Mouse (Mus musculus): ENCODE measurements around the gene Snap23. TPM values are rescaled to one million over a fixed set of nuclear protein-coding genes. Genes with fewer than 3 reads are reported as not detected.

Gene Snap23
- total and polyA plus RNA-seq, 3 experiments = 15.9 to 35.8 (median 23.0) TPM

GRCm38 (mm10) chr2:120643836-120644235 is 76.4 kb downstream of the Snap23 start:
- no peak for DNase-seq (ENCODE audit: extremely low read depth)
- Histone ChIP-seq H3K9ac (ENCODE audit: insufficient read depth, low read depth) (no peak overlapping the region), H3K27ac (ENCODE audit: insufficient read depth, low read depth) (no peak overlapping the region), H3K36me3 (replicated peaks in 1 of 2; ENCODE audit: control insufficient read depth in 1 of 2, insufficient read depth in 1 of 2, low read length in 1 of 2) (no peaks in the 10 kb centered on the region), H3K4me1 (ENCODE audit: control insufficient read depth in 1 of 2, insufficient read depth in 2 of 2) (peaks cover 0 to 3% of the 10 kb centered on the region in 2 experiments; a peak in 1 of 4 replicates), H3K9me3 (replicated peaks; ENCODE audit: low read length) (no peaks in the 10 kb centered on the region), H3K27me3 (replicated peaks) (no peaks in the 10 kb centered on the region), H3K79me2 (replicated peaks; ENCODE audit: control insufficient read depth, extremely low read depth, insufficient read depth, poor library complexity, severe bottlenecking) (no peaks in the 10 kb centered on the region), H3K4me2 (ENCODE audit: insufficient read depth, low read depth, poor library complexity, severe bottlenecking) (no peak overlapping the region), H3K4me3 (replicated peaks in 1 of 3; ENCODE audit: low read depth in 2 of 3, low read length in 2 of 3, poor library complexity in 1 of 3) (no peak overlapping the region)
- dilution Hi-C loops (cut with MboI; ENCODE audit: extremely low pct_ligation_motif_present, extremely low pct_unique_long_range_greater_than_20kb, low sequenced_read_pairs) = no loop called here
- TF ChIP-seq HCFC1 (IDR thresholded peaks at IDR 0.05; ENCODE audit: low read depth, low read length) = no peak
- no peak for TF ChIP-seq IRF4 (IDR thresholded peaks at IDR 0.05; ENCODE audit: low read depth, low read length)
- TF ChIP-seq KAT2A (IDR thresholded peaks at IDR 0.05; ENCODE audit: insufficient replicate concordance, low read length) = no peak
- no peak for TF ChIP-seq ZMIZ1 (IDR thresholded peaks at IDR 0.05; ENCODE audit: low read depth, low read length)
- no peak for TF ChIP-seq RCOR1 (conservative IDR thresholded peaks at IDR 0.05; ENCODE audit: low read depth, low read length)
- TF ChIP-seq MAX (IDR thresholded peaks at IDR 0.05; ENCODE audit: low read length) = no peak
- no peak for TF ChIP-seq RAD21 (IDR thresholded peaks at IDR 0.05; ENCODE audit: low read depth, low read length)
- TF ChIP-seq EP300 (IDR thresholded peaks at IDR 0.05; ENCODE audit: low read length) = no peak
- no peak for TF ChIP-seq TCF12 (IDR thresholded peaks at IDR 0.05; ENCODE audit: low read depth, low read length)
- no peak for TF ChIP-seq NRF1 (IDR thresholded peaks at IDR 0.05; ENCODE audit: low read depth, low read length)
- no peak for TF ChIP-seq SIN3A (IDR thresholded peaks at IDR 0.05; ENCODE audit: low read length)
- TF ChIP-seq GABPA (IDR thresholded peaks at IDR 0.05; ENCODE audit: insufficient replicate concordance, low read depth, low read length) = no peak
- no peak for TF ChIP-seq MAFK (IDR thresholded peaks at IDR 0.05; ENCODE audit: insufficient replicate concordance, low read length)
- TF ChIP-seq UBTF (IDR thresholded peaks at IDR 0.05; ENCODE audit: low read depth, low read length) = no peak
- TF ChIP-seq CTCF (conservative IDR thresholded peaks at IDR 0.05 in 1 of 2, IDR thresholded peaks at IDR 0.05 in 1 of 2; ENCODE audit: low read depth in 2 of 2, low read length in 2 of 2) = no peak
- TF ChIP-seq USF2 (conservative IDR thresholded peaks at IDR 0.05; ENCODE audit: low read depth, low read length) = no peak
- TF ChIP-seq MYC (IDR thresholded peaks at IDR 0.05; ENCODE audit: low read depth, low read length) = no peak
- TF ChIP-seq SMC3 (IDR thresholded peaks at IDR 0.05; ENCODE audit: low read depth, low read length) = no peak
- TF ChIP-seq MEF2A (IDR thresholded peaks at IDR 0.05; ENCODE audit: borderline replicate concordance, low read depth, low read length) = no peak
- in situ Hi-C loops (cut with MboI; ENCODE audit: low pct_ligation_motif_present, low pct_unique_long_range_greater_than_20kb, low sequenced_read_pairs) = no loop called here

- Histone ChIP-seq H3K9ac (ENCODE audit: insufficient read depth, low read depth) (no peak overlapping the region), H3K27ac (ENCODE audit: insufficient read depth, low read depth) (no peak overlapping the region), H3K27me3 (replicated peaks) (no peaks in the 10 kb centered on the region), H3K4me1 (ENCODE audit: control insufficient read depth in 1 of 2, insufficient read depth in 2 of 2) (peaks cover 0 to 3% of the 10 kb centered on the region in 2 experiments; a peak in 1 of 4 replicates), H3K4me3 (replicated peaks in 1 of 3; ENCODE audit: low read depth in 2 of 3, low read length in 2 of 3, poor library complexity in 1 of 3) (no peak overlapping the region), H3K36me3 (replicated peaks in 1 of 2; ENCODE audit: control insufficient read depth in 1 of 2, insufficient read depth in 1 of 2, low read length in 1 of 2) (no peaks in the 10 kb centered on the region), H3K9me3 (replicated peaks; ENCODE audit: low read length) (peaks cover 2% of the 10 kb centered on the region), H3K79me2 (replicated peaks; ENCODE audit: control insufficient read depth, extremely low read depth, insufficient read depth, poor library complexity, severe bottlenecking) (no peaks in the 10 kb centered on the region), H3K4me2 (ENCODE audit: insufficient read depth, low read depth, poor library complexity, severe bottlenecking) (no peak overlapping the region)
- DNase-seq (ENCODE audit: extremely low read depth) = no peak
- TF ChIP-seq ELF1 (IDR thresholded peaks at IDR 0.05; ENCODE audit: low read depth, low read length) (no peak), TBP (conservative IDR thresholded peaks at IDR 0.05; ENCODE audit: low read depth, low read length) (no peak), RCOR1 (conservative IDR thresholded peaks at IDR 0.05; ENCODE audit: low read depth, low read length) (no peak), MYC (IDR thresholded peaks at IDR 0.05; ENCODE audit: low read depth, low read length) (no peak), BHLHE40 (IDR thresholded peaks at IDR 0.05; ENCODE audit: low read depth, low read length) (no peak), MAX (IDR thresholded peaks at IDR 0.05; ENCODE audit: low read length) (no peak), USF1 (IDR thresholded peaks at IDR 0.05; ENCODE audit: low read depth, low read length) (no peak), CHD1 (IDR thresholded peaks at IDR 0.05; ENCODE audit: low read depth, low read length) (no peak), MAFK (IDR thresholded peaks at IDR 0.05; ENCODE audit: insufficient replicate concordance, low read length) (no peak), USF2 (conservative IDR thresholded peaks at IDR 0.05; ENCODE audit: low read depth, low read length) (no peak), EP300 (IDR thresholded peaks at IDR 0.05; ENCODE audit: low read length) (no peak), POLR2AphosphoS2 (IDR thresholded peaks at IDR 0.05; ENCODE audit: low read depth, low read length) (no peak)
- dilution Hi-C loops (cut with MboI; ENCODE audit: extremely low pct_ligation_motif_present, extremely low pct_unique_long_range_greater_than_20kb, low sequenced_read_pairs) = no loop called here
- in situ Hi-C loops (cut with MboI; ENCODE audit: low pct_ligation_motif_present, low pct_unique_long_range_greater_than_20kb, low sequenced_read_pairs) = no loop called here
Measured at GRCm38 (mm10) chr2:120646777-120647176, 79.3 kb downstream of the Snap23 start.

All from CH12.LX (cell line).